Mouse (Mus musculus) CD4-positive, CD25-positive, alpha-beta regulatory T cell, adult 9 weeks (primary cell): ENCODE measurements around the gene Pgf. TPM values are rescaled to one million over a fixed set of nuclear protein-coding genes. Genes with fewer than 3 reads are reported as not detected.

Source experiments
- polyA plus RNA-seq: library from polyadenylated mRNA; unstranded; fragments of 100-300 nt; shearing (Covaris generic); gene quantifications from one replicate; pipeline ENCODE4 v1.2.1, GENCODE M21; 2017

Gene Pgf
- polyA plus RNA-seq, result not detected

GRCm38 (mm10) chr12:85177740-85178239 lies at the start of gene Pgf:
TSS of gene Pgf (minus strand) at chr12:85177790.

DNA sequence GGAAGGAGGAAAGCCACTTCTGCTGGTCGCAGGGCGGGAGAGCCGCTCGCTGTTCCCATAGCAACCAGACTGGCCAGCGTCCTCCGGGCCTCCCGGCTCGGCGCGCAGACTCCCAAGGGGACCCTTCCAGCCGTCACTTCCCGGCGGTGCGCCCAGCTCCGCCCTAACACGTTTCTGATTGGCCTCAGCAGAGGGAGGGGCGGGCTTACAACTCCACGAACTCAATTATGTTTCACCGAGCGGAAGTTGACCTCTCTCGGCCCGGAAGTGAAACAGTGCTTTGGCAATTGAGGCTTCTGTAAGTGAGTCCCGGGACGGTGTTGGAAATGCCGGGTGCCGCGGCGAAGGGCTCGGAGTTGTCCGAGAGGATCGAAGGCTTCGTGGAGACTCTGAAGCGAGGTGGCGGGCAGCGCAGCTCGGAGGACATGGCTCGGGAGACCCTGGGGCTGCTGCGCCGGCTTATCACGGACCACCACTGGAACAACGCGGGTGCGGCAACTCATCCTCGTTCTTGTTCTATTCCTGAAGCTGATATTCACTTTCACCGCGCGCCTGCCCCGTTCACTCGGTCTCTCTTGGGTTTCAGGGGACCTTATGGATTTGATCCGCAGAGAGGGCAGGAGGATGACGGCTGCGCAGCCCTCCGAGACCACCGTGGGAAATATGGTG lies 41.8 kb upstream of the Pgf start, which contains the start of gene Eif2b2:
Eif2b2 (plus strand) TSS at position 246 of the 669 bp plus-strand sequence.

GRCm38 (mm10) chr12:85151002-85151774 lies 26.4 kb downstream of the Pgf start, which contains the start of gene Rps6kl1:
TSS of gene Rps6kl1 (minus strand) at chr12:85151264.

Other genes starting within 250 kb of the Pgf start
- gene Fcf1, start 206.9 kb downstream of the Pgf start, polyA plus RNA-seq, result 163 TPM
- gene Arel1, start 206.9 kb downstream of the Pgf start, polyA plus RNA-seq, result 56.8 TPM
- gene Ylpm1, start 181.5 kb downstream of the Pgf start, polyA plus RNA-seq, result 24.7 TPM
- gene Prox2, start 67.0 kb downstream of the Pgf start, polyA plus RNA-seq, result 8.8 TPM
- gene Dlst, start 67.0 kb downstream of the Pgf start, polyA plus RNA-seq, result 121 TPM
- gene Rps6kl1, start 26.5 kb downstream of the Pgf start, polyA plus RNA-seq, result 2.4 TPM
- 126 TPM for gene Eif2b2, start 41.7 kb upstream of the Pgf start, polyA plus RNA-seq
- 21.5 TPM for gene Mlh3, start 92.8 kb upstream of the Pgf start, polyA plus RNA-seq
- 75.6 TPM for gene Acyp1, start 110.6 kb upstream of the Pgf start, polyA plus RNA-seq
- gene Zc2hc1c, start 110.8 kb upstream of the Pgf start, polyA plus RNA-seq, result 0.32 TPM
- 11.3 TPM for gene Nek9, start 161.6 kb upstream of the Pgf start, polyA plus RNA-seq
- gene Tmed10, start 197.1 kb upstream of the Pgf start, polyA plus RNA-seq, result 197 TPM